Mouse (Mus musculus): ENCODE measurements around the gene Cntnap1. TPM values are rescaled to one million over a fixed set of nuclear protein-coding genes. Genes with fewer than 3 reads are reported as not detected.
A peak's percentile ranks its signal among the peaks of the same experiment; 100 is the strongest.

The Cntnap1 gene
- total and polyA plus RNA-seq, 2 experiments from 2014 or later: 3.2 to 15.0 TPM

GRCm38 (mm10) chr11:101146377-101146776 lies 23.9 kb upstream of the Cntnap1 start:
- H3K27ac ChIP-seq (ENCODE audit: low read depth, low read length): peak overlapping the region; percentile 21
- no peak overlapping the region for H3K9ac ChIP-seq (replicated peaks; ENCODE audit: low read length, poor library complexity, severe bottlenecking)
- TF ChIP-seq CTCF (IDR thresholded peaks at IDR 0.05): no peak
- no peak overlapping the region for H3K4me3 ChIP-seq (ENCODE audit: low read depth, low read length)
- DNase-seq (ENCODE audit: low spot score) (peak; percentile 85), ATAC-seq (ENCODE audit: low FRiP score) (no peak)
- peak overlapping the region; percentile 0; the same call in 1 of the 2 replicates for H3K4me2 ChIP-seq (ENCODE audit: low read depth, low read length, poor library complexity, severe bottlenecking)
- H3K9me3 ChIP-seq (ENCODE audit: low read length): no peaks in the 10 kb centered on the region
- peaks cover 12% of the 10 kb centered on the region; the same call in 1 of the 2 replicates for H3K4me1 ChIP-seq (ENCODE audit: insufficient read depth, low read length)
- WGBS: 10% methylated on average over 10 of the region's 10 CpGs
- no peaks in the 10 kb centered on the region for H3K27me3 ChIP-seq (ENCODE audit: insufficient read depth, low read length)
- H3K36me3 ChIP-seq (ENCODE audit: insufficient read depth, low read length): no peaks in the 10 kb centered on the region

GRCm38 (mm10) chr11:101148751-101149150 lies 21.6 kb upstream of the Cntnap1 start:
- Histone ChIP-seq H3K9ac (replicated peaks; ENCODE audit: low read length, poor library complexity, severe bottlenecking) (no peak overlapping the region), H3K4me1 (ENCODE audit: insufficient read depth, low read length) (peaks cover 9% of the 10 kb centered on the region; the same call in 1 of the 2 replicates), H3K4me2 (ENCODE audit: low read depth, low read length, poor library complexity, severe bottlenecking) (no peak overlapping the region), H3K27ac (ENCODE audit: low read depth, low read length) (peak overlapping the region; percentile 26; the same call in 1 of the 2 replicates), H3K4me3 (ENCODE audit: low read depth, low read length) (no peak overlapping the region), H3K27me3 (ENCODE audit: insufficient read depth, low read length) (no peaks in the 10 kb centered on the region), H3K36me3 (ENCODE audit: insufficient read depth, low read length) (no peaks in the 10 kb centered on the region), H3K9me3 (ENCODE audit: low read length) (no peaks in the 10 kb centered on the region)
- WGBS: 66% methylated on average over 10 of the region's 10 CpGs
- no peak for ATAC-seq (ENCODE audit: low FRiP score)
- no peak for DNase-seq (ENCODE audit: low spot score)
- TF ChIP-seq CTCF (IDR thresholded peaks at IDR 0.05): no peak

- Histone ChIP-seq H3K27ac (ENCODE audit: low read depth, low read length) (peak overlapping the region; percentile 26; the same call in 1 of the 2 replicates), H3K36me3 (ENCODE audit: insufficient read depth, low read length) (no peaks in the 10 kb centered on the region), H3K4me2 (ENCODE audit: low read depth, low read length, poor library complexity, severe bottlenecking) (no peak overlapping the region), H3K4me1 (ENCODE audit: insufficient read depth, low read length) (peaks cover 9% of the 10 kb centered on the region; the same call in 1 of the 2 replicates), H3K4me3 (ENCODE audit: low read depth, low read length) (no peak overlapping the region), H3K9ac (replicated peaks; ENCODE audit: low read length, poor library complexity, severe bottlenecking) (no peak overlapping the region), H3K9me3 (ENCODE audit: low read length) (no peaks in the 10 kb centered on the region), H3K27me3 (ENCODE audit: insufficient read depth, low read length) (no peaks in the 10 kb centered on the region)
- no peak for TF ChIP-seq CTCF (IDR thresholded peaks at IDR 0.05)
- ATAC-seq (ENCODE audit: low FRiP score): no peak
- DNase-seq (ENCODE audit: low spot score): peak; percentile 67
- WGBS: 47% methylated on average over 9 of the region's 9 CpGs
These were observed 20.9 kb upstream of the Cntnap1 start for GRCm38 (mm10) chr11:101149178-101150105.

GRCm38 (mm10) chr11:101151063-101151462 lies 19.3 kb upstream of the Cntnap1 start:
- Histone ChIP-seq H3K4me1 (ENCODE audit: insufficient read depth, low read length) (peaks cover 6% of the 10 kb centered on the region; the same call in 1 of the 2 replicates), H3K27ac (ENCODE audit: low read depth, low read length) (no peak overlapping the region), H3K9me3 (ENCODE audit: low read length) (no peaks in the 10 kb centered on the region), H3K27me3 (ENCODE audit: insufficient read depth, low read length) (no peaks in the 10 kb centered on the region), H3K4me3 (ENCODE audit: low read depth, low read length) (no peak overlapping the region), H3K9ac (replicated peaks; ENCODE audit: low read length, poor library complexity, severe bottlenecking) (no peak overlapping the region), H3K4me2 (ENCODE audit: low read depth, low read length, poor library complexity, severe bottlenecking) (no peak overlapping the region), H3K36me3 (ENCODE audit: insufficient read depth, low read length) (no peaks in the 10 kb centered on the region)
- no peak for DNase-seq (ENCODE audit: low spot score)
- TF ChIP-seq CTCF (IDR thresholded peaks at IDR 0.05): no peak
- WGBS: 59% methylated on average over 2 of the region's 2 CpGs
- no peak for ATAC-seq (ENCODE audit: low FRiP score)

GRCm38 (mm10) chr11:101152825-101153224 lies 17.5 kb upstream of the Cntnap1 start:
- no peak overlapping the region for H3K4me2 ChIP-seq (ENCODE audit: low read depth, low read length, poor library complexity, severe bottlenecking)
- no peaks in the 10 kb centered on the region for H3K27me3 ChIP-seq (ENCODE audit: insufficient read depth, low read length)
- TF ChIP-seq CTCF (IDR thresholded peaks at IDR 0.05): no peak
- WGBS: 78% methylated on average over 1 of the region's 1 CpGs
- H3K4me3 ChIP-seq (ENCODE audit: low read depth, low read length): no peak overlapping the region
- no peaks in the 10 kb centered on the region for H3K9me3 ChIP-seq (ENCODE audit: low read length)
- 0 out of 2 replicates have a peak, but pooled peaks cover 4% of the 10 kb centered on the region for H3K4me1 ChIP-seq (ENCODE audit: insufficient read depth, low read length)
- H3K36me3 ChIP-seq (ENCODE audit: insufficient read depth, low read length): no peaks in the 10 kb centered on the region
- no peak overlapping the region for H3K9ac ChIP-seq (replicated peaks; ENCODE audit: low read length, poor library complexity, severe bottlenecking)
- no peak for ATAC-seq (ENCODE audit: low FRiP score)
- H3K27ac ChIP-seq (ENCODE audit: low read depth, low read length): no peak overlapping the region
- DNase-seq (ENCODE audit: low spot score): no peak

- Histone ChIP-seq H3K27ac (ENCODE audit: low read depth, low read length) (no peak overlapping the region), H3K9ac (replicated peaks; ENCODE audit: low read length, poor library complexity, severe bottlenecking) (no peak overlapping the region), H3K27me3 (ENCODE audit: insufficient read depth, low read length) (no peaks in the 10 kb centered on the region), H3K4me2 (ENCODE audit: low read depth, low read length, poor library complexity, severe bottlenecking) (no peak overlapping the region), H3K4me3 (ENCODE audit: low read depth, low read length) (no peak overlapping the region), H3K4me1 (ENCODE audit: insufficient read depth, low read length) (0 out of 2 replicates have a peak, but pooled peaks cover 4% of the 10 kb centered on the region), H3K9me3 (ENCODE audit: low read length) (no peaks in the 10 kb centered on the region), H3K36me3 (ENCODE audit: insufficient read depth, low read length) (no peaks in the 10 kb centered on the region)
- no peak for ATAC-seq (ENCODE audit: low FRiP score)
- DNase-seq (ENCODE audit: low spot score): no peak
- TF ChIP-seq CTCF (IDR thresholded peaks at IDR 0.05): no peak
These were observed 15.7 kb upstream of the Cntnap1 start for GRCm38 (mm10) chr11:101154648-101155047.
